Comparison of ENCODE assay signal across 24 mouse cellular contexts in the genomic region with DNA sequence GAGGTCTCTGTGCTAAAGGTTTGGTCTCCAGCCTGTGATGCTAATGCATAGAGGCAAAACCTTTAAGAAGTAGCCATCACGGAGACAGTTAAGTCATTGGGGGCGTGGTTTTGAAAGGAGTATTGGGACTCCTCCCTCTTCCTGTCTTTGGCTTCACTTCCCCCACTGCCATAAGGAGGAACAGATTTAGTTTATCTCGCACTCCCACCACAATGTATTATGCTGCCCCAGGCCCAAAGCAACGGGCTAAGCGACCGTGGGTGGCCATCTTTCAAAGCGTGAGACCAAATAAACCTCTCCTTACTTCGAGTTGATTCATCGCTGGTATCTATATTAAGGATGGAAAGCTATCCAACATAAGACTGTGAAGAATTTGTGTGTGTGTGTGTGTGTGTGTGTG. TPM values are rescaled to one million over a fixed set of nuclear protein-coding genes. Genes with fewer than 3 reads are reported as not detected.
DNase-seq lines count a peak whose midpoint lies in the region; ATAC-seq and TF ChIP-seq lines count a peak whose summit lies in the region.
"Had no signal": no experiment of that assay in that cellular context is flagged by ENCODE, and none has a peak within 500 bp of the region (broad histone marks: within the 10 kb centered on the region; RNA-seq: fewer than 3 reads in every experiment).

No protein-coding gene starts in this region.

- no peaks in the 10 kb centered on the region for H3K27me3 ChIP-seq in heart, embryonic 10.5 days (ENCODE audit: insufficient read depth, poor library complexity, severe bottlenecking)
- H3K27me3 ChIP-seq: hindbrain, embryonic 15.5 days; midbrain, embryonic 12.5 days had no signal

- no peaks in the 10 kb centered on the region for H3K36me3 ChIP-seq in heart, embryonic 10.5 days
- H3K36me3 ChIP-seq: hindbrain, embryonic 15.5 days; midbrain, embryonic 12.5 days had no signal

- H3K4me1 ChIP-seq in heart, embryonic 10.5 days, result no peaks in the 10 kb centered on the region; the same call in 1 of the 2 replicates
- H3K4me1 ChIP-seq: hindbrain, embryonic 15.5 days; midbrain, embryonic 12.5 days had no signal

- TF ChIP-seq POLR2A in brain, embryonic 14.5 days (IDR thresholded peaks at IDR 0.05; ENCODE audit: borderline replicate concordance, extremely low read depth, insufficient read depth, insufficient read length, poor library complexity, severe bottlenecking), result no peak

- H3K9me3 ChIP-seq in heart, embryonic 10.5 days, result no peaks in the 10 kb centered on the region
- H3K9me3 ChIP-seq: hindbrain, embryonic 15.5 days; midbrain, embryonic 12.5 days had no signal

- no peak for ATAC-seq in monocyte, adult 5-6 weeks (replicated peaks; ENCODE audit: insufficient number of reproducible peaks, low FRiP score, low TSS enrichment, poor library complexity, severe bottlenecking)
- ATAC-seq: forebrain, postnatal 0 days; intestine, embryonic 16.5 days had no signal

- TF ChIP-seq CTCF in brain, embryonic 14.5 days (IDR thresholded peaks at IDR 0.05; ENCODE audit: borderline replicate concordance, extremely low read depth, insufficient read depth, insufficient read length), result no peak

- no peak overlapping the region for H3K27ac ChIP-seq in heart, embryonic 10.5 days
- H3K27ac ChIP-seq: hindbrain, embryonic 15.5 days; midbrain, embryonic 12.5 days had no signal

- peak; percentile 11 for DNase-seq in layer of hippocampus, adult 11-12 months (ENCODE audit: low spot score)
- no peak for DNase-seq in layer of hippocampus, postnatal 10 days (ENCODE audit: low spot score in 2 of 2)
- DNase-seq in right cerebral cortex, adult 18-20 months, result peak; percentile 40
- DNase-seq in right cerebral cortex, postnatal 4 days, result no peak
- DNase-seq in brain, embryonic 14.5 days (ENCODE audit: low read depth), result peak; percentile 37
- peak; percentile 16 to 33 for DNase-seq in right cerebral cortex, postnatal 36 days (ENCODE audit: low spot score in 2 of 2)
- DNase-seq in heart, embryonic 10.5 days (ENCODE audit: low spot score), result no peak
- DNase-seq: adrenal gland, adult 8-10 months; cerebellum, adult 11-12 months; cerebellum, postnatal 36 days; forebrain, postnatal 0 days; gastrocnemius, postnatal 25 days; heart, postnatal 10 days; kidney, postnatal 10 days; lung, adult 2 months; spleen, adult 18-20 months; thymus, postnatal 36 days had no signal

- no peak overlapping the region for H3K4me3 ChIP-seq in heart, embryonic 10.5 days
- H3K4me3 ChIP-seq: hindbrain, embryonic 15.5 days; midbrain, embryonic 12.5 days had no signal

- 69% methylated on average over 9 of the region's 9 CpGs for whole genome bisulfite sequencing in heart, embryonic 10.5 days

RNA-seq across cellular contexts. Expression of a gene that starts 22.9 kb away (rescaled TPM):
- total RNA-seq in layer of hippocampus, postnatal 10 days (2021), result not detected
- not detected in 2 replicates for polyA plus RNA-seq in brain, embryonic 14.5 days (2012; rRNA removed)
- not detected in 3 replicates for total RNA-seq in monocyte, adult 5-6 weeks (2017)
- not detected in 2 replicates for polyA plus RNA-seq in heart, embryonic 10.5 days (2016; fragmentation: Nextera tagmentation; extraction: Ambion mirVana)
- total RNA-seq: adrenal gland, adult 8-10 months; forebrain, postnatal 0 days; gastrocnemius, postnatal 25 days; heart, postnatal 10 days; liver, adult 2 months had no signal
- polyA plus RNA-seq: forebrain, postnatal 0 days; hindbrain, embryonic 15.5 days; intestine, embryonic 16.5 days; liver, adult 2 months; lung, adult 2 months; midbrain, embryonic 12.5 days; neural tube, embryonic 14.5 days; stomach, embryonic 16.5 days had no signal

Comparison
In these comparisons a context has a peak if more than half of its experiments do, and no peak if none do; other contexts are left out.
1. DNase-seq: peak in layer of hippocampus, adult 11-12 months (single experiment), right cerebral cortex, adult 18-20 months (single experiment), brain, embryonic 14.5 days (single experiment) and right cerebral cortex, postnatal 36 days (2 of 2); none in layer of hippocampus, postnatal 10 days (0 of 2), right cerebral cortex, postnatal 4 days (single experiment) and heart, embryonic 10.5 days (single experiment).